Mouse (Mus musculus): Measurements from ENCODE around the gene Osm.

DNA sequence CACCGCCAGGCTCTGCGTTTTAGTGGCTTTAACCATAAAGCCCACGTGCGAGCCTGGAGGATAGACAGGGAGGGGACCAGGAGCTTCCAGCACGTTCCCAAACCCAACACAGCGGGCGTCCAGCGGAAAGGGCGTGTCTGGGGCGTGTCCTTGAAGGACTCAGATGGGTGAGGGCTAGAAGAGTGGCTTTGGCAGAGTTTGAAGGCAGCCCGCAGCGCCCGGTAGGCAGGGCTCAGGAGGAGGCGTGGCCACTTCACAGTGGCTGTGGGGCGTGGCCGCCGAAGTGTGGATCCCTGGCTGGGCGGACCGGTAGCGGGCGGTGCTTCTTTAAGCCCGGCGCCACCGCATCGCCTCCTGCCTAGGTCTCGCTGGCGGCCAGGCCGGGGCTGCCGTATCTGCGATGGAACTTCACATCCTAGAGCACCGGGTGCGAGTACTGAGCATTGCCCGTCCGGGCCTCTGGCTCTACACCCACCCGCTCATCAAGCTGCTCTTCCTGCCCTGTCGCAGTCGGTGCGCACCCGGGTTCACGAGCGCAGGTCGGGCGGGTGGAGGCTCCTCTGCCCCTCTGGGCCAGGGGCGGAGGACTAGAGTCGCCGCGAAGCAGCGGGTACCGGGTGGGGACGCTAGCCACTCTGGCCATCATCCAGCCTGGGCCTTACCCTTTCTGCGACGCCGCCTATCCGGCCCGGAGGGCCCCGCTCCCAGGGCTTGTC lies 18.1 kb upstream of the Osm start, which contains the start of gene Castor1:
- TF ChIP-seq CTCF (IDR thresholded peaks at IDR 0.05; ENCODE audit: borderline replicate concordance, extremely low read depth, insufficient read depth, insufficient read length): no peak
- no peak for TF ChIP-seq POLR2A (IDR thresholded peaks at IDR 0.05; ENCODE audit: borderline replicate concordance, extremely low read depth, insufficient read depth, insufficient read length, poor library complexity, severe bottlenecking)
